Mouse (Mus musculus) hindbrain, embryonic 15.5 days (tissue): ENCODE measurements around the gene Tle6. TPM values are rescaled to one million over a fixed set of nuclear protein-coding genes. Genes with fewer than 3 reads are reported as not detected.
A peak's percentile ranks its signal among the peaks of the same experiment; 100 is the strongest.

Experiments used
- ATAC-seq: fragments of 200-750 bp; cut with Nextera tagmentation; 2 replicates; pipeline ENCODE4 v1.8.0; 2017; ENCODE audit warnings: low read depth, moderate number of reproducible peaks, moderate TSS enrichment; ENCODE audit not compliant: low FRiP score
- H3K27ac ChIP-seq: fragments of 300-500 bp; sonication (generic); replicated peaks from 2 replicates; pipeline ENCODE4 v1.5.1; 2015; ENCODE audit warnings: mild to moderate bottlenecking, inconsistent platforms
- H3K27me3 ChIP-seq: fragments of 300-500 bp; sonication (generic); 2 replicates; pipeline ENCODE4 v1.6.1; 2015; ENCODE audit warnings: control low read depth, inconsistent platforms
- H3K36me3 ChIP-seq: fragments of 300-500 bp; sonication (generic); 2 replicates; pipeline ENCODE4 v1.6.1; 2015; ENCODE audit warnings: control low read depth, inconsistent platforms
- H3K4me1 ChIP-seq: fragments of 300-500 bp; sonication (generic); replicated peaks from 2 replicates; pipeline ENCODE4 v1.6.1; 2015; ENCODE audit warnings: control low read depth, inconsistent platforms
- H3K4me2 ChIP-seq: fragments of 300-500 bp; sonication (generic); 2 replicates; pipeline ENCODE4 v1.6.1; 2015; ENCODE audit warnings: moderate library complexity, mild to moderate bottlenecking, inconsistent platforms
- H3K4me3 ChIP-seq: fragments of 300-500 bp; sonication (generic); 2 replicates; pipeline ENCODE4 v1.5.1; 2015; ENCODE audit warnings: mild to moderate bottlenecking, inconsistent platforms
- H3K9ac ChIP-seq: fragments of 300-500 bp; sonication (generic); 2 replicates; pipeline ENCODE4 v1.6.1; 2015; ENCODE audit warnings: inconsistent platforms
- H3K9me3 ChIP-seq: fragments of 300-500 bp; sonication (generic); 2 replicates; pipeline ENCODE4 v1.6.1; 2016; ENCODE audit warnings: control low read depth, inconsistent platforms
- WGBS: fragments of 180-500 bp; shearing (Covaris S2); methylation state at CpG from one replicate; pipeline ENCODE4 v1.1.7; 2015; 5-methylcytosine and 5-hydroxymethylcytosine counted together
- polyA plus RNA-seq: library from polyadenylated mRNA; unstranded; fragments of >200 nt; fragmentation: Nextera tagmentation; extraction: Ambion mirVana; gene quantifications from 2 replicates; pipeline ENCODE4 v1.2.1, GENCODE M21; 2015

Tle6 gene
- polyA plus RNA-seq, 1 experiment from 2014 or later: 8.7 TPM

- ATAC-seq: no peak
Observed at GRCm38 (mm10) chr10:81568381-81569191, 32.3 kb downstream of the Tle6 start.

GRCm38 (mm10) chr10:81565257-81566228 lies 35.3 kb downstream of the Tle6 start:
- peaks cover 11% of the 10 kb centered on the region for H3K36me3 ChIP-seq
- H3K4me1 ChIP-seq: peaks cover 64% of the 10 kb centered on the region
- peaks cover 20% of the 10 kb centered on the region for H3K27me3 ChIP-seq
- no peak overlapping the region for H3K4me2 ChIP-seq
- no peaks in the 10 kb centered on the region for H3K9me3 ChIP-seq
- H3K9ac ChIP-seq: no peak overlapping the region
- H3K27ac ChIP-seq: no peak overlapping the region
- no peak for ATAC-seq
- WGBS: 31% methylated on average over 20 of the region's 20 CpGs
- H3K4me3 ChIP-seq: no peak overlapping the region

More at GRCm38 (mm10) chr10:81568381-81569191, 32.3 kb downstream of the Tle6 start:
- Histone ChIP-seq H3K36me3 (peaks cover 11% of the 10 kb centered on the region), H3K9ac (no peak overlapping the region), H3K9me3 (no peaks in the 10 kb centered on the region), H3K27ac (peak overlapping the region; percentile 43; the same call in 1 of the 2 replicates), H3K4me2 (peak overlapping the region; percentile 22), H3K4me3 (no peak overlapping the region), H3K4me1 (peaks cover 59% of the 10 kb centered on the region), H3K27me3 (peaks cover 27% of the 10 kb centered on the region)
- 12% methylated on average over 16 of the region's 16 CpGs for WGBS

- H3K27me3 ChIP-seq: peaks cover 20% of the 10 kb centered on the region
- H3K4me3 ChIP-seq: no peak overlapping the region
- H3K9me3 ChIP-seq: no peaks in the 10 kb centered on the region
- H3K9ac ChIP-seq: no peak overlapping the region
- H3K27ac ChIP-seq: no peak overlapping the region
- H3K4me2 ChIP-seq: no peak overlapping the region
- 19% methylated on average over 9 of the region's 10 CpGs for WGBS
- H3K36me3 ChIP-seq: peaks cover 11% of the 10 kb centered on the region
- H3K4me1 ChIP-seq: peaks cover 60% of the 10 kb centered on the region
- ATAC-seq: no peak
Observed at GRCm38 (mm10) chr10:81564734-81565133, 36.1 kb downstream of the Tle6 start.

GRCm38 (mm10) chr10:81564216-81564615 lies 36.7 kb downstream of the Tle6 start:
- Histone ChIP-seq H3K27me3 (peaks cover 20% of the 10 kb centered on the region), H3K36me3 (peaks cover 11% of the 10 kb centered on the region), H3K4me2 (peak overlapping the region; percentile 43), H3K4me1 (peaks cover 55% of the 10 kb centered on the region), H3K9me3 (no peaks in the 10 kb centered on the region), H3K4me3 (peak overlapping the region; percentile 21), H3K27ac (no peak overlapping the region), H3K9ac (peak overlapping the region; percentile 15; the same call in 1 of the 2 replicates)
- WGBS: 3% methylated on average over 10 of the region's 10 CpGs
- ATAC-seq: no peak

GRCm38 (mm10) chr10:81563481-81563880 lies 37.4 kb downstream of the Tle6 start:
- no peak for ATAC-seq
- H3K27ac ChIP-seq: no peak overlapping the region
- H3K4me3 ChIP-seq: no peak overlapping the region
- H3K9me3 ChIP-seq: no peaks in the 10 kb centered on the region
- peaks cover 20% of the 10 kb centered on the region for H3K27me3 ChIP-seq
- WGBS: 54% methylated on average over 6 of the region's 6 CpGs
- peaks cover 11% of the 10 kb centered on the region for H3K36me3 ChIP-seq
- H3K9ac ChIP-seq: no peak overlapping the region
- peaks cover 55% of the 10 kb centered on the region for H3K4me1 ChIP-seq
- 0 out of 2 replicates have a peak overlapping the region, but pooled peaks have one; percentile 43 for H3K4me2 ChIP-seq

GRCm38 (mm10) chr10:81562411-81562810 lies 38.5 kb downstream of the Tle6 start:
- peaks cover 11% of the 10 kb centered on the region for H3K36me3 ChIP-seq
- no peak overlapping the region for H3K27ac ChIP-seq

GRCm38 (mm10) chr10:81560719-81561459 lies 40.0 kb downstream of the Tle6 start:
- Histone ChIP-seq H3K27ac (peak overlapping the region; percentile 90; the same call in 1 of the 2 replicates), H3K9ac (peak overlapping the region; percentile 100), H3K36me3 (peaks cover 7% of the 10 kb centered on the region), H3K4me1 (peaks cover 52% of the 10 kb centered on the region), H3K4me2 (peak overlapping the region; percentile 93), H3K9me3 (no peaks in the 10 kb centered on the region), H3K27me3 (peaks cover 8% of the 10 kb centered on the region), H3K4me3 (peak overlapping the region; percentile 93)
- whole genome bisulfite sequencing: 31% methylated on average over 16 of the region's 16 CpGs
- peak; percentile 2; the same call in 1 of the 2 replicates for ATAC-seq

More at GRCm38 (mm10) chr10:81562411-81562810, 38.5 kb downstream of the Tle6 start:
- 83% methylated on average over 6 of the region's 6 CpGs for WGBS
- H3K9me3 ChIP-seq: no peaks in the 10 kb centered on the region
- H3K27me3 ChIP-seq: peaks cover 20% of the 10 kb centered on the region
- no peak overlapping the region for H3K9ac ChIP-seq
- H3K4me1 ChIP-seq: peaks cover 52% of the 10 kb centered on the region
- no peak overlapping the region for H3K4me3 ChIP-seq
- no peak for ATAC-seq
- no peak overlapping the region for H3K4me2 ChIP-seq

GRCm38 (mm10) chr10:81559627-81560539 lies 41.0 kb downstream of the Tle6 start:
- Histone ChIP-seq H3K9ac (peak overlapping the region; percentile 100), H3K4me1 (peaks cover 52% of the 10 kb centered on the region), H3K36me3 (no peaks in the 10 kb centered on the region), H3K4me2 (peak overlapping the region; percentile 93), H3K27ac (peak overlapping the region; percentile 90), H3K4me3 (peak overlapping the region; percentile 93), H3K9me3 (no peaks in the 10 kb centered on the region), H3K27me3 (no peaks in the 10 kb centered on the region)
- WGBS: 3% methylated on average over 25 of the region's 36 CpGs
- ATAC-seq: peak; percentile 20

GRCm38 (mm10) chr10:81559163-81559626 lies 41.7 kb downstream of the Tle6 start, which contains the start of gene Aes:
Aes (plus strand) TSS chr10:81559488.
- Histone ChIP-seq H3K36me3 (no peaks in the 10 kb centered on the region), H3K9ac (peak within 1 kb of the TSS; percentile 100), H3K4me3 (peak within 1 kb of the TSS; percentile 93), H3K4me2 (peak within 1 kb of the TSS; percentile 93), H3K27me3 (no peaks in the 10 kb centered on the region), H3K9me3 (no peaks in the 10 kb centered on the region), H3K27ac (peak within 1 kb of the TSS; percentile 90), H3K4me1 (peaks cover 45% of the 10 kb centered on the region)
- WGBS: 2% methylated on average over 16 of the region's 53 CpGs
- peak; percentile 71 for ATAC-seq

- ATAC-seq: no peak
- 79% methylated on average over 1 of the region's 1 CpGs for WGBS
- no peak overlapping the region for H3K27ac ChIP-seq
- H3K4me3 ChIP-seq: no peak overlapping the region
- no peak overlapping the region for H3K9ac ChIP-seq
- H3K27me3 ChIP-seq: no peaks in the 10 kb centered on the region
- H3K4me1 ChIP-seq: peaks cover 30% of the 10 kb centered on the region
- no peaks in the 10 kb centered on the region for H3K36me3 ChIP-seq
- H3K9me3 ChIP-seq: no peaks in the 10 kb centered on the region
- H3K4me2 ChIP-seq: no peak overlapping the region
Observed at GRCm38 (mm10) chr10:81557491-81557890, 43.4 kb downstream of the Tle6 start.
